Mouse (Mus musculus) MEL (cell line): ENCODE measurements around the gene Gatb.

Experiments
- CTCF ChIP-seq, 3 experiments: IDR thresholded peaks in 2 of 3; conservative IDR thresholded peaks in 1 of 3; 2 replicates each; pipeline ENCODE4 v1.5.1; 2011 to 2012; ENCODE audit warnings: low read length in 3 of 3, low read depth in 2 of 3, mild to moderate bottlenecking in 2 of 3, improper control_type of control experiment in 1 of 3, inconsistent platforms in 1 of 3, mixed read lengths in 1 of 3, moderate library complexity in 1 of 3; ENCODE audit not compliant: control insufficient read depth in 1 of 3, insufficient read depth in 1 of 3, poor library complexity in 1 of 3, severe bottlenecking in 1 of 3
- GATA1 ChIP-seq: IDR thresholded peaks from 2 replicates; pipeline ENCODE4 v1.6.1; 2011; ENCODE audit warnings: low read depth, low read length, improper control_type of control experiment
- MAZ ChIP-seq: IDR thresholded peaks from 2 replicates; pipeline ENCODE4 v1.6.1; 2012; ENCODE audit warnings: low read depth, mild to moderate bottlenecking, inconsistent platforms, low read length, improper control_type of control experiment
- TCF12 ChIP-seq: IDR thresholded peaks from 2 replicates; pipeline ENCODE4 v1.6.1; 2014; ENCODE audit warnings: low read depth, mild to moderate bottlenecking, inconsistent platforms, low read length, improper control_type of control experiment, moderate library complexity

DNA sequence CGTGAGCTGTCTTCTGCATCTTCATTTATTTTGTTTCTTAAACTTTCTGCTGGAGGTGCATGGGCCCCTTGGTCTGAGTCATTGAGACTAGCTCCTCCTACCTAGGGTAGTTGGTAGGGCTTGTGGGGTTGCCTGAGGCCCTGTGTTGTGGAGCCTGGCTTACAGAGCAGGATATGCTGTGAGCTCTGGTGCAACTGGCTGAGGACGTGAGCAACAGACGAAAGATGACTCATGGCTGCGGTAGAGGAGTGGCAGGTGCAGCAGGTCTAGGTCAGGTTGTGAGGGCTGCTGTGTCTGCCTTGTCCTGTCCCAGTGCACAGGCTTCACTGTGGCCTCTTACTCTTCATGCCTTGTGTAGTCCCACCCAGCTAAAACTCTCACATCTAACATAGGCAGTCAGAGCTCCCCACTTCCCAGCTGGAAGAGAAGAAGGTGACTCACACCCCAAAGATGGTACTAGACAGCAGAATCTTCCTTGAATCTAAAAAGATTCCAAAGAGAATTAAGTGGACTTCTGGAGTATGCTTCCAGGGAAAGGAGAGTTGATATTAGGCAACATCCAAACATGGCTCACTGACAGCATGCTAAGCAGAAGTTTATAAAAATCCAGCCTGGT, 56.1 kb downstream of the Gatb start:
- TF ChIP-seq TCF12 (no peak), GATA1 (no peak), CTCF (IDR thresholded peaks at IDR 0.05 in 2 of 3, conservative IDR thresholded peaks at IDR 0.05 in 1 of 3; ENCODE audit: control insufficient read depth in 1 of 3, insufficient read depth in 1 of 3, low read depth in 2 of 3, low read length in 3 of 3, poor library complexity in 1 of 3, severe bottlenecking in 1 of 3) (no peak), MAZ (no peak)
